Mouse (Mus musculus): ENCODE measurements around the gene Pde2a. TPM values are rescaled to one million over a fixed set of nuclear protein-coding genes. Genes with fewer than 3 reads are reported as not detected.

Gene Pde2a
- total RNA-seq, 2 experiments from 2014 or later, result 17.6 to 22.7 TPM

- intact Hi-C loops (cut with DNase I), result loop anchor here (1.0 kb wide), 1 partner anchor 52 kb away; no protein-coding TSS in a partner anchor
- no peak for DNase-seq
These were observed 28.4 kb downstream of the Pde2a start for GRCm38 (mm10) chr7:101449855-101450254.

GRCm38 (mm10) chr7:101450422-101451401 lies 29.2 kb downstream of the Pde2a start:
- peak; percentile 84 to 88 for DNase-seq
- intact Hi-C loops (cut with DNase I), result loop anchor here (1.0 kb wide), 1 partner anchor 52 kb away; no protein-coding TSS in a partner anchor

- DNase-seq, result no peak
- intact Hi-C loops (cut with DNase I), result no loop called here
These were observed 31.2 kb downstream of the Pde2a start for GRCm38 (mm10) chr7:101452669-101453068.

- no peak for DNase-seq
- intact Hi-C loops (cut with DNase I), result no loop called here
These were observed 31.8 kb downstream of the Pde2a start for GRCm38 (mm10) chr7:101453296-101453695.

- no peak for DNase-seq
- intact Hi-C loops (cut with DNase I), result no loop called here
These were observed 32.2 kb downstream of the Pde2a start for GRCm38 (mm10) chr7:101453725-101454124.

GRCm38 (mm10) chr7:101454479-101454878 lies 33.0 kb downstream of the Pde2a start:
- DNase-seq, result no peak
- intact Hi-C loops (cut with DNase I), result no loop called here

GRCm38 (mm10) chr7:101455141-101455540 lies 33.6 kb downstream of the Pde2a start:
- intact Hi-C loops (cut with DNase I), result no loop called here

GRCm38 (mm10) chr7:101456318-101456717 lies 34.8 kb downstream of the Pde2a start:
- DNase-seq, result no peak
- intact Hi-C loops (cut with DNase I), result no loop called here

More at GRCm38 (mm10) chr7:101455141-101455540, 33.6 kb downstream of the Pde2a start:
- DNase-seq, result no peak

- DNase-seq, result no peak
- intact Hi-C loops (cut with DNase I), result no loop called here
These were observed 35.3 kb downstream of the Pde2a start for GRCm38 (mm10) chr7:101456789-101457188.

GRCm38 (mm10) chr7:101457283-101457682 lies 35.8 kb downstream of the Pde2a start:
- DNase-seq, result no peak
- intact Hi-C loops (cut with DNase I), result no loop called here

- intact Hi-C loops (cut with DNase I), result no loop called here
- DNase-seq, result no peak
These were observed 36.3 kb downstream of the Pde2a start for GRCm38 (mm10) chr7:101457801-101458200.

- intact Hi-C loops (cut with DNase I), result no loop called here
- no peak for DNase-seq
These were observed 36.8 kb downstream of the Pde2a start for GRCm38 (mm10) chr7:101458278-101458781.

- no peak for DNase-seq
- intact Hi-C loops (cut with DNase I), result no loop called here
These were observed 37.9 kb downstream of the Pde2a start for GRCm38 (mm10) chr7:101459305-101459813.

- DNase-seq, result no peak
- intact Hi-C loops (cut with DNase I), result no loop called here
These were observed 38.6 kb downstream of the Pde2a start for GRCm38 (mm10) chr7:101459923-101460607.

GRCm38 (mm10) chr7:101460608-101460957 lies 39.1 kb downstream of the Pde2a start:
- intact Hi-C loops (cut with DNase I), result no loop called here
- peak; percentile 67 to 69 for DNase-seq

GRCm38 (mm10) chr7:101461571-101461970 lies 40.1 kb downstream of the Pde2a start:
- no peak for DNase-seq

GRCm38 (mm10) chr7:101462327-101463068 lies 41.0 kb downstream of the Pde2a start:
- DNase-seq, result no peak

More at GRCm38 (mm10) chr7:101461571-101461970, 40.1 kb downstream of the Pde2a start:
- intact Hi-C loops (cut with DNase I), result no loop called here

GRCm38 (mm10) chr7:101463665-101464271 lies 42.3 kb downstream of the Pde2a start:
- intact Hi-C loops (cut with DNase I), result no loop called here
- no peak for DNase-seq

More at GRCm38 (mm10) chr7:101462327-101463068, 41.0 kb downstream of the Pde2a start:
- intact Hi-C loops (cut with DNase I), result no loop called here

- DNase-seq, result no peak
- intact Hi-C loops (cut with DNase I), result no loop called here
These were observed 43.4 kb downstream of the Pde2a start for GRCm38 (mm10) chr7:101464927-101465326.

- intact Hi-C loops (cut with DNase I), result no loop called here
- DNase-seq, result peak in 1 of 2 experiments; percentile 35
These were observed 43.9 kb downstream of the Pde2a start for GRCm38 (mm10) chr7:101465392-101465791.

Measured in gastrocnemius, postnatal 36 days (tissue).